Mouse (Mus musculus): ENCODE measurements around the gene Rcan2.

- TF ChIP-seq POLR2A (IDR thresholded peaks at IDR 0.05; ENCODE audit: extremely low read depth, insufficient read depth, low read length): no peak
- no peak for TF ChIP-seq CTCF (IDR thresholded peaks at IDR 0.05; ENCODE audit: extremely low read depth, insufficient read depth, low read length)
These were observed 128.7 kb downstream of the Rcan2 start for GRCm38 (mm10) chr17:43929856-43930255.
